Mouse (Mus musculus): ENCODE results near the gene Zmiz1. TPM values are rescaled to one million over a fixed set of nuclear protein-coding genes. Genes with fewer than 3 reads are reported as not detected.

Gene Zmiz1
- polyA plus RNA-seq, 1 experiment, result 52.6 TPM

DNA sequence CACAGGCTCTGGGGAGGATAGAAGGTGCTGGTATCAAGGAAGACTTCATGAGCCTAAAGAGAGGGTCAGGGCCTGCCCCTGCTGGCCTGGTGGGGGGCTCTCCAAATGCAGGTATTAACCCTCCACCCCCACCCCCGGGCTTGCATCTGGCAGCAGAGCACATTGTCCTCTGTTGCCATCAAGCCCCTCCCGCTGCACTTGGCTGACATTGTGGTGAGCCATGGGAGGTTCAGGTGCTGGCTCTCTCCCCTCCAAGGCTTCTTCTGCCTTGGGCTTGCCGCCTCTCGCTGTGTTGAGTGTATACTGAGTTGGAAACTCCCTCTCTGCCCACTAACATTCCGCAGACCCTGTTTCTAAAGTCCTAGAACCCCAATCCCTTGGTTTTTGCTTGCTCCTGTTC lies 82.2 kb downstream of the Zmiz1 start:
- Histone ChIP-seq H3K4me1 (ENCODE audit: control insufficient read depth, insufficient read depth, low read length) (peaks cover 15% of the 10 kb centered on the region), H3K4me3 (replicated peaks; ENCODE audit: extremely low read depth, low read depth, low read length) (no peak overlapping the region)
- WGBS, result 74% methylated on average over 5 of the region's 5 CpGs
- no peak for TF ChIP-seq CTCF (IDR thresholded peaks at IDR 0.05; ENCODE audit: insufficient read depth, low read length)
- no peak for TF ChIP-seq POLR2A (IDR thresholded peaks at IDR 0.05; ENCODE audit: borderline replicate concordance, extremely low read depth, low read depth, low read length)
- DNase-seq, result no peak

DNA sequence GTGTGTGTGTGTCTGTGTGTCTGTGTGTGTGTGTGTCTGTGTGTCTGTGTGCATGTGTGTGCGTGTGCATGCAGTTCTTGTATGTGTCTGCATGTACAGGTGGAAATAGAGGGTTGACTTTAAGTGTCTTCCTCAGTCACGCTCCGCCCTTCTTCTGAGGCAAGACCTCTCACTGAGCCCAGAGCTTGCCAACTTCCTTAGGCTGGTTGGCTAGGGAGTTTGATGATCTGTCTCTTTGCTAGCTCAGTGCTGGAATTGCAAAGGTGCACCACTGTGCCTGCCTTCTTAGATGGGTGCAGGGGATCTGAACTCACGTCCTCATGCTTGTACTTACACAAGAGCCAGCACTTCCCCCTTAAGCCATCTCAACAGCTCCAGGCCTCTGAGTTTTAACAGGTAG lies 84.1 kb downstream of the Zmiz1 start:
- H3K4me3 ChIP-seq (replicated peaks; ENCODE audit: extremely low read depth, low read depth, low read length), result no peak overlapping the region
- TF ChIP-seq POLR2A (IDR thresholded peaks at IDR 0.05; ENCODE audit: borderline replicate concordance, extremely low read depth, low read depth, low read length), result no peak
- TF ChIP-seq CTCF (IDR thresholded peaks at IDR 0.05; ENCODE audit: insufficient read depth, low read length), result no peak
- no peak for DNase-seq
- 51% methylated on average over 4 of the region's 4 CpGs for WGBS
- peaks cover 28% of the 10 kb centered on the region for H3K4me1 ChIP-seq (ENCODE audit: control insufficient read depth, insufficient read depth, low read length)

GRCm38 (mm10) chr14:25543927-25544326 lies 84.9 kb downstream of the Zmiz1 start:
- peaks cover 32% of the 10 kb centered on the region for H3K4me1 ChIP-seq (ENCODE audit: control insufficient read depth, insufficient read depth, low read length)
- no peak for TF ChIP-seq POLR2A (IDR thresholded peaks at IDR 0.05; ENCODE audit: borderline replicate concordance, extremely low read depth, low read depth, low read length)
- no peak for TF ChIP-seq CTCF (IDR thresholded peaks at IDR 0.05; ENCODE audit: insufficient read depth, low read length)
- 90% methylated on average over 4 of the region's 4 CpGs for WGBS
- no peak for DNase-seq
- H3K4me3 ChIP-seq (replicated peaks; ENCODE audit: extremely low read depth, low read depth, low read length), result no peak overlapping the region

DNA sequence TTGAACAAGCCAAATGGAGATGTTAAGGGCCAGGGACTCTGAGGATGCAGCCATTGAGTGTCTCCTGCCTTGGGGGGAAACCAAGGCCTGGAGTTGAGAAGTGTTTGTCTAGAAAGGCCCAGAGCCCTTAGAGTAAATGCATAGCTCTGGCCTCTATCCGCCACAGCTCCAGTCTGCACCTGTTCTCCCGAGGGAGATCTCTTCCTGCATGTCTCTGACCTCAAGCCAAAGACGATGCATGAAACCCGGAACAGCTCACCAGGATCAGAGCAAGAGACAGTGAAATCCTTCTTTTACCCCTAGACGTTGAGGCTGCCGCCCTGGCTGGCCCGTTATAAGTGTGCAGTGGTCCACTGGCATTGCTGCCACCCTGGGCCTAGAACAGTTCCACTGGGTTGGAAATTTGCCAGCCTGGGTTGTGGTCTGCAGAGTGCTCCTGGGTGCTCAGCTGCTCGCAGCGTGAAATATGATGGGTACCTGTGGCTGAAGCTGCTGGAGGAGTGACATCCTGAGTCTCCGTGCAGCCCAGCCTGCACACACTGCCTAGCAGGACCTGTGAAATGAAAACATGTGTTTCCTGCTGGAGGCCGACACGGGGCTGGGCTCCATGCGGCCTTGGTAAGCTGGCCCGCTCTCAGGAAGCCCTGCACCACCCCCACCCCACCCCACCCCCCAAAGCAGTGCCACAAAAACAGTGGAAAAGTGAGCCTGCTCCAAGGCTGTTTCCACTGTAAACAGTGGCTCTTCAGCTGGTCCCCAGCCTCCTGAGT lies 88.1 kb downstream of the Zmiz1 start:
- no peak overlapping the region for H3K4me3 ChIP-seq (replicated peaks; ENCODE audit: extremely low read depth, low read depth, low read length)
- no peak for DNase-seq
- WGBS, result 35% methylated on average over 14 of the region's 14 CpGs
- TF ChIP-seq CTCF (IDR thresholded peaks at IDR 0.05; ENCODE audit: insufficient read depth, low read length), result no peak
- TF ChIP-seq POLR2A (IDR thresholded peaks at IDR 0.05; ENCODE audit: borderline replicate concordance, extremely low read depth, low read depth, low read length), result no peak
- peaks cover 26% of the 10 kb centered on the region for H3K4me1 ChIP-seq (ENCODE audit: control insufficient read depth, insufficient read depth, low read length)

DNA sequence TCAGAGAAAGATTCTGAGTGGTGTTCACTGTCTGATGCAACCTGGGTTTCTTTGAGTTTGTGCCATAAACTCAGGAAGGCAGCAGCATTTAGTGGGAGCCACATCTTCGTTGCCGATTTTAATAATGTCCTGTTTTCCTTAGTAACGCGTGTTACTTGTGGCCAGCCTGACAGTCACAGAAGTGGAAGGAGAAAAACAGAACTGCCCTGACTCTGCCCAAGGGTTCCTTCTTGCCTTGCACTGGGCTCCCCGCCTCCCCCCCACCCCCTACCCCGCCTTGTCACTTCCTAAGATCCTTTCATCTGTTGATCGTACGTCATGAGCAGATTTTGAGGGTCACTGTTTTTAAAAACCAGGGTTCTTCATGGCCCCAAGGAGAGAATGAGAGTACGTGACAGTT lies 88.9 kb downstream of the Zmiz1 start:
- no peak for DNase-seq
- no peak overlapping the region for H3K4me3 ChIP-seq (replicated peaks; ENCODE audit: extremely low read depth, low read depth, low read length)
- no peak for TF ChIP-seq CTCF (IDR thresholded peaks at IDR 0.05; ENCODE audit: insufficient read depth, low read length)
- WGBS, result 47% methylated on average over 9 of the region's 9 CpGs
- peaks cover 22% of the 10 kb centered on the region for H3K4me1 ChIP-seq (ENCODE audit: control insufficient read depth, insufficient read depth, low read length)

DNA sequence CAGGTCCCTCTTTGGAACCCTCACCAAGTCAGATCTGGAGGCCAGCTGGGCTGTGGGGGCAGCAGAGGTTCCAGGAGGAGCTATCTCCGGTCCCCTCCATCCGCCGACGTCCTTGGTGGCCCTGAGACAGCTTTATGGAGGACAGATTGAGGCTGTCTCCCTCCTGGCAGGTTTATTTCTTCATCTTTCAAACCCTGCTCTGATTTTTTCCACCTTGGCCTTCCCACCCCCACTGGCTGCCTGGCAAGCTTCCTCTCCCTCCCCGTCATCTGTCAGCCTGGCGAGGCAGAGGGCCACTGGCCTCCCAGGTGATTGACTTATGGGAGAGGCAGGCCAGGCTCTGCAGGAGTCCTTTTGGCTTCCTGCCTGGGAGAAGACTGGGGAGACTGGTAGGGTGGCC lies 89.7 kb downstream of the Zmiz1 start:
- TF ChIP-seq POLR2A (IDR thresholded peaks at IDR 0.05; ENCODE audit: borderline replicate concordance, extremely low read depth, low read depth, low read length) (no peak), CTCF (IDR thresholded peaks at IDR 0.05; ENCODE audit: insufficient read depth, low read length) (no peak)
- no peak overlapping the region for H3K4me3 ChIP-seq (replicated peaks; ENCODE audit: extremely low read depth, low read depth, low read length)
- WGBS, result 53% methylated on average over 6 of the region's 6 CpGs
- peaks cover 18% of the 10 kb centered on the region for H3K4me1 ChIP-seq (ENCODE audit: control insufficient read depth, insufficient read depth, low read length)
- no peak for DNase-seq

DNA sequence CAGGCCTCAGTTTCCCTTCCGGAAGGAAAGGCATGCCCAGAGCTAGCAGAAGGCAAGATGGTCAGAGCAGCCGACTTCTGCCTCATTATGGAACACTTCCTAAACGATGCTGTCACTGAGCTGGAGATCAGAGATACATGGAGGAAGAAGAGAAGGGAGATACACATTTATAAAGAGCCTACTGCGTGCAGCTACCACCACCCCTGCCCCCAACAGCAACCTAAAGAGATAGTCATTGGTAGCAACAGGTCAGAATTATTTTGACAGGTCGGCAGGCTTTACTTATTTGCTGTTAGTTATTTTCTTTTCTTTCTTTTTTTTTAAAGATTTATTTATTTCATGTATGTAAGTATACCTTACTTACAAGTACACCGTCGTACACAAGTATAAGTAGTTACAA lies 90.1 kb downstream of the Zmiz1 start:
- Histone ChIP-seq H3K4me1 (ENCODE audit: control insufficient read depth, insufficient read depth, low read length) (peaks cover 18% of the 10 kb centered on the region), H3K4me3 (replicated peaks; ENCODE audit: extremely low read depth, low read depth, low read length) (no peak overlapping the region)
- TF ChIP-seq POLR2A (IDR thresholded peaks at IDR 0.05; ENCODE audit: borderline replicate concordance, extremely low read depth, low read depth, low read length) (no peak), CTCF (IDR thresholded peaks at IDR 0.05; ENCODE audit: insufficient read depth, low read length) (no peak)
- DNase-seq, result no peak
- 78% methylated on average over 7 of the region's 7 CpGs for WGBS

- DNase-seq, result no peak
Measured at GRCm38 (mm10) chr14:25549871-25550840, 91.2 kb downstream of the Zmiz1 start.

DNA sequence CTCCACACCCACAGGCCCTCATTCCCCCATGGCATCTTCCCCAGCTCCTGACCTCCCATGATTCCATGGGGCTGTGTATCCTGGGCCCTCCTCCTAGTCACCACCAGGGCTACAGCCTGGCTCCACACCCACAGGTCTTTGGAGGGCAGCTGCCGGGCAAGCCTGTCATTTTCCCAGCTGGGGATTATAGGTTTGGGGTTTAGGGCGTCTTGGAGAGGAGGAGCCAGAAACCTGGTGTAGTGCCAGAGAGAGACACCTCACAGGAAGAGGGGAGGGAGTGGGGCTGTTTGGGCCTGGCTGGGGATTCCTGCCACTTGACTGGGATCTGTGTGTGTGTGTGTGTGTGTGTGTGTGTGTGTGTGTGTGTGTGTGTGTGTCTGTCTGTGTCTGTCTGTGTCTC lies 92.7 kb downstream of the Zmiz1 start:
- peaks cover 29% of the 10 kb centered on the region for H3K4me1 ChIP-seq (ENCODE audit: control insufficient read depth, insufficient read depth, low read length)
- H3K4me3 ChIP-seq (replicated peaks; ENCODE audit: extremely low read depth, low read depth, low read length), result no peak overlapping the region
- 31% methylated on average over 2 of the region's 2 CpGs for WGBS
- DNase-seq, result no peak
- TF ChIP-seq POLR2A (IDR thresholded peaks at IDR 0.05; ENCODE audit: borderline replicate concordance, extremely low read depth, low read depth, low read length) (no peak), CTCF (IDR thresholded peaks at IDR 0.05; ENCODE audit: insufficient read depth, low read length) (no peak)

More at GRCm38 (mm10) chr14:25549871-25550840, 91.2 kb downstream of the Zmiz1 start:
- TF ChIP-seq POLR2A (IDR thresholded peaks at IDR 0.05; ENCODE audit: borderline replicate concordance, extremely low read depth, low read depth, low read length) (no peak), CTCF (IDR thresholded peaks at IDR 0.05; ENCODE audit: insufficient read depth, low read length) (no peak)
- 76% methylated on average over 10 of the region's 10 CpGs for WGBS
- Histone ChIP-seq H3K4me3 (replicated peaks; ENCODE audit: extremely low read depth, low read depth, low read length) (no peak overlapping the region), H3K4me1 (ENCODE audit: control insufficient read depth, insufficient read depth, low read length) (peaks cover 25% of the 10 kb centered on the region)
